Mouse (Mus musculus) gastrocnemius, postnatal 10 days (tissue): ENCODE results near the gene Syt12. TPM values are rescaled to one million over a fixed set of nuclear protein-coding genes. Genes with fewer than 3 reads are reported as not detected.

Experiments used
- DNase-seq: peaks from one replicate; pipeline ENCODE4 v3.0.0; 2021; ENCODE audit warnings: mixed read lengths
- long read RNA-seq, 2 experiments: library from polyadenylated mRNA; stranded (forward); transcript quantifications; one replicate each; pipeline ENCODE4 v2.0.0; 2021
- total RNA-seq, 2 experiments: library from RNA; stranded (reverse); gene quantifications; 2 replicates each; pipeline ENCODE4 v1.2.3; 2021

Gene Syt12
- total RNA-seq: 1 to 10 TPM; 1.2 to 1.7 TPM
- long read RNA-seq, experiment 1, partial matches to known transcripts: 0 of 1 reads
- long read RNA-seq, experiment 1, other reads (novel, unspliced or antisense): 0 of 1 reads
- long read RNA-seq, experiment 2, partial matches to known transcripts: 0 of 1 reads
- long read RNA-seq, experiment 2, other reads (novel, unspliced or antisense): 0 of 1 reads

DNA sequence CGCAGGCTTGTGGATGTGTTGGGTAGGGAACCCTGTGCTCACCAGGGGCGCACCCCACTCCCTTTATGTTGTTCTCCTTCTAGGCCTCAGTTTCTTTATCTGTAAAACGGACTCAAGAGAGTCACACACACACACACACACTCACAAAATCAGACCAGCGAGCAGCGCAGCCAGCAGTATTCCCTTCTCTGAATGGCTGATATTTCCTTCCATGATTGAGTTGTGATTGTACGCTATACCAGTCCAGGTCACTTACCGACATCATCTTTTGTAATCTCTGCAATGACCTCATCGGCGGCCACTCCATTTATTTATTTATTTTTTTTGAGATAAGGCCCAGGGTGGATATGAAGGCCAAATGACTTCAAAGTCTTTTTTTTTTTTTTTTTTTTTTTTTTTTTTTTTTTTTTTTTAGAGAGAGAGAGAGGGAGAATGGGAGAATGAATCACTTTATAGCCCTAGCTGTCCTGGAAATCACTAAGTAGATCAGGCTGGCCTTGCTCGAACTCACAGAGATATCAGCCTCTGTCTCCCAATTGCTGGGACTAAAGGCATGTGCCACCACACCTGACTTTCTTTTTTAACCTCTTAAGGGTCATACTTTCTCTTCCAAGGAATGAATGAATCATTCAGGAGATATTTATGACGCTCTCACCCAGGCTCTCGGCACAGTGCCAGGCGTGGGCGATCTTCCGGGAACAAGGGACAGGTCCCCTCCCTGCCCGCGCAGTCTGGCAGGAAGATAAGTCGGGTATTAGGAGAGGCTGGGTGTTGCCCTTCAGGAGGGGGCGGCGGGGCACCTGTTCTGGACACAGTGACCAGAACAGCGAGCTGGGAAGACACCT, at the start of gene Syt12:
TSS of gene Syt12 (minus strand) at position 103 of the 845 bp plus-strand sequence.
- DNase-seq: peak; percentile 28

- DNase-seq: no peak
Measured at GRCm38 (mm10) chr19:4521426-4522050, 44.3 kb upstream of the Syt12 start.

DNA sequence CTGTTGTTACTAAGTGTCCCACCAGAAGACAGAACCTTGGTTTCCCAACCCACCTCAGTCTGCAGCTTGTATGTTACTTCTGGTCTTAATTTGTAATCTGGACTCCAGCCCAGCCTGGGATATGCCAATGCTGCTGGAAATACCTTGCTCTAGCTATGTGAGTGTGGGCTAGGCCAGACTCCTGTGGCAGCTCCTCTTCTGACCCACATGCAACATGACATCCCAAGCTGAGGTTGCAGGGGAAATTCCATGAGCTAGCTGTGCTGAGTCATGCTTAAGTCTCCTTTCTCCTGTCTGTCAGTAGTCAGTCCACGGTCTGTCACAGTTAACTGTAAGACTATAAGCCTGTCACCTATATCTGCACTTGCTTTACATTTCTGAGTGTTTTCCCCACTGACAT, 40.2 kb upstream of the Syt12 start:
- DNase-seq: no peak

- DNase-seq: no peak
Measured at GRCm38 (mm10) chr19:4516288-4516687, 39.0 kb upstream of the Syt12 start.

DNA sequence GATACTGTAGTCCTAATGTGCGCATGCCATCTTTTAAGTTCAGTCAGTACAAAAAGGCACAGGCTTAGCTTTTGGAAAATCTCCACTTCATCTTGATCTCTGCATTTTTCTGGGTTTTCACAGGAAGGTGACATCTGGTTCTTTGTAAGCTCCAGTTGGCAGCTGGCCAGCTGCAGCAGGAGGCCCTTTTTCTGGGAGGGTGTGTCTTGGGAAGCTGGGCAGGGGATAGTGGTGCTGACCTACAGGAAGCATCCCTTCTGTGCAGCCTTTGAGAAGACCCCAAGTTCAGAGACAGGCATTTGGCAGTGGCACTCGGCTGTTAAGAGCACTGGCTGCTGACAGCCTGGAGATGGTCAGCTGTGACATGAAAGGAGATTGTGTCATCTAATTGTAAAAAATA, 38.5 kb upstream of the Syt12 start:
- DNase-seq: no peak

DNA sequence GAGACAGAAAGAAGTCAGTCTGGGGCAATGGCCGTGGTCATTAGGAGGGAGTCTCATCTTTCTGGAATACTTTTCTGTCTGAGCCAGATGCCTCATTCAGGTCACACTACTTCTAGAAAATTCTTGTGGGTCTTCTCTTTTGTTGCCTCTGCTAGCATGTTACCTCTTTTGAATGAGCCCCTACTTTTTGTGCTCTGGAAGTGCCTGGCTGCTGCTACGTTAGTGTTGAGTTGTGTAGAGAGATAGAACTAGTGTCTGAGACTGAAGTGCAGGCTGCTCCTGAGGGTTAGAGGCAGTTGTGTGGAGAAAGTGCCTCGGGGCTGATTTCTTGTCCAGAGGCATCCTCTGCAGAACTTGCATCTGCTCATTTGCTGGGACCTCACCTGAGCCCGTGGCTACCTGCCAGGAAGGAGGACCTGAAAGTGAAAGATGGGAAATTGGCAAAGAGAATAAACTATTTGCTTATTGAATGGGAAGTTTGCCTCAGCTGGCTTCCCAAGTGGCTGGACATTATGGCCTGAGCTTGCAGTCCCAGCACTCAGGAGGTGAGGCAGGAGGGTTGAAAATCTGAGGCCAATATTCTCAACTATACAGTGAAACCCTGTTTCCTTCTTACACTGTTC, 36.1 kb upstream of the Syt12 start:
- no peak for DNase-seq

GRCm38 (mm10) chr19:4511116-4511841, 34.0 kb upstream of the Syt12 start:
- DNase-seq: no peak

DNA sequence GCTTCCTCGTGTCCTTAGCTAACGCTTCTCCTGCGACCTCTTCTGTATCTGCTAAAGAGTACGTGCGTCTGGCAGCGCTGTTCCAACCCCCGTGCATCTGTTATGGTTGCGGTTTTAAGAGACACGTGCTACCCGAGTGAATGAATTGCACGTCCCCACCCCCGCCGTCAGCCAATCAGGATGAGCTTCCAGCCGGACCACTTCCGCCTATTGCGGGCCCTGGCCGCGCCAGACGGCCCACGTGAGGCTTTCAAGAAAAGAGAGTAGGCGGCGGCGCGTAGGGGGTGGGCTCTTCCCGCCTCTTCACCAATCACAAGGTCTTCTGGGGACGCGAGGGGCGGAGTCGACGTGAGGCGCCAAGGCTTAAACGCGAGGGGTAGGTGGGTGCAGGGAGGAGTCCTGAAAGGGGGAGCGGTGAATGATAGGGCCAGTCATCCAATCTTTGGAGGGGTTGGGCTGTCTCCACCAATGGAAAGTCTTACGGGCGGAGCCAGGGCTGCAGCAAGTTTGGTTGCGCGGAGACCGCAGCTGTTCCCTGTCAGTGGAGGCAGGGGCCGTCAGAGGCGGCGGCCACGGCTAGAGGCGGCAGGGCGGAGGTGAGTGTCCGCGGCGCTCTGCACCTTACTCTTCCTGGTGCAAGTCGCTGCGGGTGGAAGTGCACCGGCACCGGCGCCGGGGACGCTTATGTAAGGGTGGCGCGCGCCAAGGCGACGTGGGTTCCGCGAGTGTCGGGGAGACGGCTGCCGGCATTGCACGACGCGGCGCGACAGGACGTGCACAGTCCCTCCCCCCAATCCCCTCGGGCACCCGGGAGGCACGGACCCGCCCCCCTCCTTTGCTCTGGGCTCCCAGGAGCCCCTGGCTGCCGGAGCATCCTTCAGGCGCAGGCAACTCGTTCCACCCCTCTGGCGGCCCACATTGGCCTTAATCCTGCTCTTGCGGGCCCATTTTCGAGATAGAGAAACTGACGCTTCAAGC, 33.0 kb upstream of the Syt12 start, which contains the start of gene Pcx:
TSS of gene Pcx (plus strand) at position 487 of the 978 bp plus-strand sequence.
- peak; percentile 97 for DNase-seq

DNA sequence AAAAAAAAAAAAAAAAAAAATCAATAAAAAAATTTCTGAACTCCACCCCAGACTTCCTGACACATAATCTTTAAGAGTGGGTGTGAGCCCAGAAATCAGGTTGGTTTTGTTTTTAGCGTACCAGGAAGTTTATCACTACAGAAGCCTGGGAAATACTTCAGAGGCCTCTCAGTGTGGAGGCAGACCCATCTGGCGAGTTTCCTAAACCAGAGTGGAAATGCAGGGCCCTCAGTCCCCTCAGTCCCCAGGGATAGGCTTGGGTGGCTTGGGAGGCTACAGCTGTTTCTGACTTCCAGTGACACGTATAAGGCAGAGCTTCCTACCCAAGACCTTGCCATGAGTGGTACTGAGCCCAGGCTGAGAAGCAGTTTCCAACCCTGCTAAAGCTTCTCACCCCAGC, 30.5 kb upstream of the Syt12 start:
- DNase-seq: no peak

DNA sequence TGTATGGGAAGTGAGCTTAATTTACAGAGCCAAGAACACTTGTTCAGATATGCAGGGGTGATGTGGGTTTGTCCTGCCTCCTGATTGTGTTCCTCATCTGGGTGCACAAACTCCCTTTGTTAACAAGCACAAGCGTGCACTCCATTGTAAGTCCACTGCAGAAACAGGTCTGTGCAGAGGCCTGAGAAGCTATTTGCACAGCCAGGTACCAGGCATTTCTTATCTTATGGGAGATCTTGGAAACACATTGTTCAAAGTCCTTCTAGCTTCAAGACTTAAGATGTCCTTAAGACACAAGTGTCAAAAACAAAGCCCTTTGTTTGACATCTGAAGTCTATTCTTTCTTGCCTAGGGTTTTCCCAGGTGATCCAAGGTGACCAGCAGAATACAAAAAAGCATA, 27.6 kb upstream of the Syt12 start:
- DNase-seq: no peak

- no peak for DNase-seq
Measured at GRCm38 (mm10) chr19:4502701-4503100, 25.5 kb upstream of the Syt12 start.

DNA sequence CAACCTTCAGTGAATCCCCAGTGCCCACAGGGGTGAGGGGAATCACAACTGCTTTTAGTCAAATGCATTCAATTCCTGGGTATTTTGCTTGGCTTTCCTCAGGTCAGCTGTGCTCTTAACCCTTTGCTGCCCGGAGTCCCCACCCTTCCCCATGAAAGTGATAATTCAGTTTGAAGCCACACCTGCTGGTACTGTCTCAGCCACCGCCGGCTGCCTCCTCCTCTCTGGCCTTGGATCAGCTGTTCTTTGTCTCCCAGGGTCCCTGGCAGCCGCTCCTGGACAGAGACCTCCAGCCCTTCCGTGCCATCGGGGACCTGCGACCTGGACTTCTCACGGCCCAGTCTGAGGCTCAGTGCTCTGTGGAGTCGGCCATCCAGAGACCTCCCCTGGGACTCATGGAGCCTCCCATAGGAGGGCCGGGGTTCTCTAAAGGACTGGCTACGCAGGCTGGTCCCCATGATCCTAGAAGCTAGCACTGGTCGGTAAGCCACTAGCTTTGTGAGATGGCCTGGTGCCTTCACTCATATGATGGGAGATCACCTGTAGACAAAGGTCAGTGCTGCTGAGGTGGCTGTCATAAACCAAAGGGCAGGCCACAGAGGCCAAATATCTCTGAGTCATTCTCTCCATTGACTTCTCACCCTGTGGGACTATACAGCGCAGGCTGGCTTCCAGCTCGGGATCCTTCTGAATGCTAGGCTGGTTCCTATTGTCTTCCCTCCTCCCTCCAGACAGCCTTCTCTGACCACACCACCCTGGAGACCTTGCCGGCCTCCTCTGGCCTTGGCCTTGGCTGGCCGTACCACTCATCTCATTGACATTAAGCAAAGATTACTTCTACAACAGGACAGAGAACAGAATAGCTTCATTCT, 21.1 kb upstream of the Syt12 start, which contains the start of gene 2010003K11Rik:
TSS of gene 2010003K11Rik (minus strand) at position 522 of the 872 bp plus-strand sequence.
- no peak for DNase-seq

- DNase-seq: peak; percentile 75
Measured at GRCm38 (mm10) chr19:4497263-4497973, 20.2 kb upstream of the Syt12 start.

DNA sequence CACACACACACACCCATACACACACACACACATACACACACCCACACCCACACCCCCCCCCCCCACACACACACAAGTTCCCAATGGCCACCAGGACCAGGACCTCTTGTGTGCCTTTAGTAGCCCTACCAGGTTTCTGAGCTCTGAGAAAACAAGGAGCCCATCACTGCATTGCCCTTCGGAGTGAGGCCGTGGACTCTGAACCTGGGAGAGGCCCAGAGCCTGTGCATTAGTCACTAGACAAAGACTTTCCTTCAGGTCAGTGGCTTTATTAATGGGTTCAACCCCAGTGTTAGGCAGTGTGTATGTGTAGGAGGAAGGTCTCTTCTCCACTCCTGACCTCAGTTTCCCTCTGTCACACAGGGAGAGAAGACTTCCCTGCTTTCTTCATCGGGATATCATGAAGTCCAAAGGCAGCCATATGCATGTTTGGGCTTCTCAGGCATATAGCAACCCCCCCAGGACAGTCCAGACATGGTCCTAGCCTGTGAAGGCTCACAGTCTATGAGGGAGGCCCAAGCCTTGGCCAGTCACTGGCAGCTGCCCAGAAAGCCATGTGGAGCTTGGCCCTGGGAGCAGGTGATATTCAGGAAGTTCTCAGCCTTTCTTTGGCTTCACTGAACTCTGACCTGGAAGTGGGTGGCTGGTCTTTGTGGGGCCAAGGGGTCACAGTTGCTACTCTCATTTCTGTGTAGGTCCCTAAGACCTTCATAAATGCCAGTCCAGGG, 19.5 kb upstream of the Syt12 start:
- no peak for DNase-seq

GRCm38 (mm10) chr19:4495814-4496213, 18.6 kb upstream of the Syt12 start:
- DNase-seq: no peak

DNA sequence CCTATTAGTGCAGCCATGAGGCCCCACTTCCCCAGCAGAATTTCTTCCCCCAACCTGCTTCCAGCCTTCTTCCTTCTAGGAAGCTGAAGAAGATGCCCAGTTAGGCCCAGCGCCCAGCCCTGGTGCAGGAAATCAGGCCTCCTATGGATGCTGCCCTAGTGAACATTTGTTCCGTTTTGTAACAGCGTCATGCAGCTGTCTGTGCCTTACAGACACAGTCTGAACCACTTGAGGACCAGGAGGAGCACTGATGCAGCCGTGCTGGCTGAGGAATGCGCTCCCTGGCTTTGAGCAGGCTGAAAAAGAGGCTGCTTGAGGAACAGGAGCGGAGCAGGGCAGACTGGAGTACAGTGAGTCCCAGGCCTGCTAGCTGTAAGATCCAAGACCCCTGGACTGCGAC, 17.5 kb upstream of the Syt12 start:
- DNase-seq: no peak

DNA sequence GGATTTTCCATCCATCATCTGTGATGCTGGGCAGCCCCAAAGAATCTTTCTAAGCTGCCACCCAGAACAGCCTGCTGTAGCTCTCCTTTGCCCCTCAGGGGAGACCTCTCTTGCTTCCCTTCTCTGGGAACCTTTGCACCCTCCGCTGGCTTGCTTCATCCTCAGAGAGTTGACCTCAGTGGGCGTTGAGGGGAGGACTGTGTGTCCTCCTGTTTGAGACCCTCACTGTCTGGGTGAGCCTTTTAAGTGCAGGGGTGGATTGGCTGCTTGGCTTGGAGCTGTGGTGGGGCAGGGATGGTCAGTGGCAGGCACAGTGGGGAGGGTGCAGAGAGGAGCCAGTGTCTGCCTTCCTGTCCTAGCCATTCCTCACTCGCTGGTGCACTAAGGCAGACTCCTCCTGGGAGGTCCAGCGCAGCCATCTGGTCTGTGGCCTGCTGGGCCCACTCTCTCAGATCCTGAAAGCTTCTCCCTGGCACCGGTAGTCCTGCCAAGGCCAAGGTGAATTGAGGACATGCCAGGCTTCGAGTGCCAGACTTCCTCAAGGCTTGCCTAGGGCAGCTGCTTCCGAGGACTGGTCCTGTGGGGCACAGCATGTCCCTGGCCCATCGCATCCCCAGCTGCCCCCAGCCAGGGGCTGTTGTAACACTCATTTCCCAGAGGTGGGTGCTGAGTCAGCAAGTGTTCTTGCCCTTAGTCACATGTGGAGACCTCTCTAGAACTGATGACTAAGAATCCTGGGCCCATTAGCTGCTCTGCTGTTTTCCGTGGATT, 15.5 kb upstream of the Syt12 start:
- DNase-seq: peak; percentile 41
